Mouse (Mus musculus) bone marrow, adult 2 months (tissue): ENCODE measurements around the gene Aldh3b2. TPM values are rescaled to one million over a fixed set of nuclear protein-coding genes. Genes with fewer than 3 reads are reported as not detected.
A peak's percentile ranks its signal among the peaks of the same experiment; 100 is the strongest.

ENCODE experiments used
- H3K27ac ChIP-seq: fragments of 200-500 bp; 2 replicates; pipeline ENCODE4 v1.5.1; 2012; ENCODE audit warnings: low read depth, mild to moderate bottlenecking, control low read depth, inconsistent platforms, low read length; ENCODE audit not compliant: control insufficient read depth, poor library complexity, insufficient read depth
- H3K4me1 ChIP-seq: fragments of 200-500 bp; 2 replicates; pipeline ENCODE4 v1.6.1; 2011; ENCODE audit warnings: low read length; ENCODE audit not compliant: control insufficient read depth, insufficient read depth
- H3K4me3 ChIP-seq: fragments of 200-500 bp; replicated peaks from 2 replicates; pipeline ENCODE3; 2011; ENCODE audit warnings: mild to moderate bottlenecking, low read depth, low read length, control low read depth; ENCODE audit not compliant: control insufficient read depth
- CTCF ChIP-seq: fragments of 200-500 bp; IDR thresholded peaks from 2 replicates; pipeline ENCODE4 v1.5.1; 2011; ENCODE audit warnings: low read length, control low read depth; ENCODE audit not compliant: control insufficient read depth, insufficient read depth
- POLR2A ChIP-seq: fragments of 200-500 bp; IDR thresholded peaks from 2 replicates; pipeline ENCODE4 v1.6.1; 2011; ENCODE audit warnings: low read depth, mild to moderate bottlenecking, control low read depth, low read length, borderline replicate concordance; ENCODE audit not compliant: control insufficient read depth
- WGBS: fragments of 180-500 bp; shearing (Covaris S2); methylation state at CpG from one replicate; pipeline ENCODE4 v1.1.7; 2018; 5-methylcytosine and 5-hydroxymethylcytosine counted together
- polyA plus RNA-seq: library from polyadenylated mRNA; stranded (reverse); fragments of >200 nt; gene quantifications from 2 replicates; pipeline ENCODE4 v1.2.4, GENCODE M21; 2011; ENCODE audit warnings: low replicate concordance; ENCODE audit not compliant: missing spikeins, insufficient read depth, insufficient read length

The Aldh3b2 gene
- polyA plus RNA-seq, 1 experiment: 4.2 TPM

DNA sequence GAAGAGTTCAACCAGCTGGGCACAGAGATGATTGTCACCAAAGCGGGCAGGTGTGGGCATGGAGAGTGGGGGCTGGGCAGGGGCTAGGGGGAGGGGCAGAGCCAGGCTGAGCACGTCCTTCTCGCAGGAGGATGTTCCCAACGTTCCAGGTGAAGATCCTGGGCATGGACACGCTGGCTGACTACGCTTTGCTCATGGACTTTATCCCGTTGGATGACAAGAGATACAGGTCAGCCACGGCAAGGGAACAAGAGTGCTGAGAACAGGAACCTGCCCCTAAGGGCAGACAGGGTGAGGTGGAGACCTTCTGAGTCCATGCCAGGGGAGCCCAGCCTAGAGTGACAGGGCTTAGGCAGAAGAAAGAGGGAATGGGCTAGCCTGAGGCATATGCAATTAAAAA is 24.6 kb downstream of the Aldh3b2 start:
- TF ChIP-seq CTCF (no peak), POLR2A (no peak)
- WGBS: 83% methylated on average over 8 of the region's 8 CpGs
- no peak overlapping the region for H3K27ac ChIP-seq
- peaks cover 2% of the 10 kb centered on the region for H3K4me1 ChIP-seq
- no peak overlapping the region for H3K4me3 ChIP-seq

GRCm38 (mm10) chr19:3997231-3997630 is 25.1 kb downstream of the Aldh3b2 start:
- TF ChIP-seq POLR2A: no peak
- TF ChIP-seq CTCF: no peak
- 86% methylated on average over 8 of the region's 8 CpGs for WGBS
- no peak overlapping the region for H3K27ac ChIP-seq

DNA sequence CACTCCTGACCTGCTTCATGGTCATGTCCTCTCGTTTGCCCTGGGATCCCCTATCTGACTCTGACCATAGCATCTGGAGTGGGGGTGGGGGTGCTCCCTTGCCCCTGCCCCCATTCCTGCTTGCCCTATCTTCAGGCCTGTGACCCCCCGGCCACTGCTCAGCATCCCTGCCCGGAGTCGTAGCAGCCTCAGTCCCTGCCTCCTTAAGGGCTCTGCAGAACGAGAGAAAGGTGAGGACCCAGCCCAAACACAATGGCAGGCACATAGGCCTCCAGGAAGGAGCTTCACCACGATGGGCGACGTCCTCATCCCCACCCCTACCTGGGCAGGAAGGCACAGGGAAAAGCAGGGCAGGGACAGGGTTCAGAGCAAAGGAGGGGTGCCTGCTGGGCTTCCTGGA is 26.2 kb downstream of the Aldh3b2 start:
- no peak overlapping the region for H3K27ac ChIP-seq

More at GRCm38 (mm10) chr19:3997231-3997630, 25.1 kb downstream of the Aldh3b2 start:
- Histone ChIP-seq H3K4me1 (peaks cover 2% of the 10 kb centered on the region), H3K4me3 (no peak overlapping the region)

DNA sequence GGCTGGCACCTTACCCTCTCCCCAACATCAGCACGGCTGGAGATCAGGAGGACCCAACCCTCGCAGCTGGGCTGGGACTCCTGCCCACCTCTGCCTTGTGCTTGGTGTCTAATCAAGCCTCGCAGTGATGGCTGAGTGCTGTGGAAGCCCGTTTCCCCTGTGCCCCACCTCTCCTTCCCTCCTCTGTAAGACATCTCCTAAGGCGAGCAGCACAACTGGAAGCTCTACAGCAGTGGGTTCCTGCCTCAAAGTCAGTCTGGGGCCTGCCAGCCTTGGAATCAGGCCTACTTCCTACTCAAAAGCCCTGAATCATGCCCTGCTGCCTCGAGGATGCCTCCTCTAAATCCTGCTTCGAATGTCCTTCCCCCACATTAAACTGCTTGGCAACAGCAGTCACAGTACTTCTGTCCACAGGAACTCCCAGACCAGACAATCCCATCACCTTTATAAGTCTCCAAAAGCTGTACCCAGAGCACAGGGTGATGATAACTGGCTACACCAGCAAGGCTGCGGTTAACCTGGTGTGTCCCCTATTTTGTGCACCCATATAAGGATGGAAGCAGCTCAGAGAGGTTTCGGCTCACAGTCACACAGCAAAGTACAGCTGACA is 27.1 kb downstream of the Aldh3b2 start:
- no peak overlapping the region; the same call in none of the 2 replicates for H3K27ac ChIP-seq
- no peak overlapping the region for H3K4me3 ChIP-seq
- H3K4me1 ChIP-seq: peaks cover 2% of the 10 kb centered on the region
- 48% methylated on average over 9 of the region's 9 CpGs for WGBS
- TF ChIP-seq POLR2A (no peak), CTCF (no peak)

More for the DNA sequence above, 26.2 kb downstream of the Aldh3b2 start:
- peaks cover 2% of the 10 kb centered on the region for H3K4me1 ChIP-seq
- no peak for TF ChIP-seq POLR2A
- WGBS: 77% methylated on average over 8 of the region's 8 CpGs
- H3K4me3 ChIP-seq: no peak overlapping the region

GRCm38 (mm10) chr19:4000119-4000900 is 28.2 kb downstream of the Aldh3b2 start, which contains the start of the genes Nudt8 and Gm49405:
Nudt8 (plus strand) TSS chr19:4000580.
Gm49405 (plus strand) TSS chr19:4000626.
- under 1% methylated on average over 64 of the region's 64 CpGs for WGBS
- TF ChIP-seq CTCF (peak; percentile 78), POLR2A (peak; percentile 93)
- peaks cover 2% of the 10 kb centered on the region for H3K4me1 ChIP-seq
- peak within 1 kb of the TSS; percentile 85 for H3K4me3 ChIP-seq
- peak within 1 kb of the TSS; percentile 96 for H3K27ac ChIP-seq

DNA sequence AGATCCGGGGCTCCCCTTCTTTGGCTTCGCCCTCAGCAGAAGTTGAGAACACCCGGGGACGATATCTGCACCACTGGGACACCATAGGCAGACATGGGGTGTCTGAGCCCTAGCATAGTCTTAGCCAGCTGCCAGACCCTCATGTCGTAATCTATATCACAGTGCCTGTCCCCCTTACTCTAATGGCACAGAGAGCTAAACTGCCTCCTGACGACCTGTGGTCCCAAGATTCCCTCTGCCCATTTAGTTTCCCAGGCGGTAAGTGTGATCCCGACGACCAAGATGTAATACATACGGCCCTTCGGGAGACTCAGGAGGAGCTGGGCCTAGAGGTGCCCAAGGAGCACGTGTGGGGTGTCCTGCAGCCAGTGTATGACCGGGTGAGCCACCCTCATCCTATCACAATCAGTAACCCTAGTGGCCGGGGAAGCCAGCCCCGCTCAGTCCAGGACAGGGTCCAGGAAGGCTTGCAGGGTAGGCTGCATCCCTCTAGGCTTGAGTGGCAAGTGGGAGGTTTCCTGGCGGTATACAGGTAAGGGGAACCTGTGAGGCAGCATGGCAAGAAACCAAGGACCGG is 28.9 kb downstream of the Aldh3b2 start:
- Histone ChIP-seq H3K27ac (peak overlapping the region; percentile 96), H3K4me1 (peaks cover 2% of the 10 kb centered on the region), H3K4me3 (peak overlapping the region; percentile 85)
- WGBS: 29% methylated on average over 17 of the region's 17 CpGs
- no peak for TF ChIP-seq POLR2A
- no peak for TF ChIP-seq CTCF

- 95% methylated on average over 5 of the region's 5 CpGs for WGBS
- TF ChIP-seq CTCF: no peak
- Histone ChIP-seq H3K27ac (no peak overlapping the region), H3K4me1 (peaks cover 2% of the 10 kb centered on the region), H3K4me3 (no peak overlapping the region)
These were observed 29.6 kb downstream of the Aldh3b2 start for GRCm38 (mm10) chr19:4001752-4002151.

- TF ChIP-seq POLR2A (no peak), CTCF (no peak)
- Histone ChIP-seq H3K4me1 (peaks cover 2% of the 10 kb centered on the region), H3K4me3 (no peak within 1 kb of the TSS), H3K27ac (no peak within 1 kb of the TSS; the same call in 1 of the 2 replicates)
- whole genome bisulfite sequencing: 86% methylated on average over 1 of the region's 1 CpGs
These were observed 31.0 kb downstream of the Aldh3b2 start, which contains the start of gene Doc2g for GRCm38 (mm10) chr19:4003112-4003511. Doc2g (plus strand) TSS chr19:4003313.

GRCm38 (mm10) chr19:4003641-4004040 is 31.5 kb downstream of the Aldh3b2 start:
- TF ChIP-seq CTCF (no peak), POLR2A (no peak)
- Histone ChIP-seq H3K4me3 (no peak overlapping the region), H3K4me1 (peaks cover 2% of the 10 kb centered on the region), H3K27ac (no peak overlapping the region; the same call in 1 of the 2 replicates)
- 80% methylated on average over 12 of the region's 12 CpGs for WGBS
